Mouse (Mus musculus): Measurements from ENCODE around the gene Il21r. TPM values are rescaled to one million over a fixed set of nuclear protein-coding genes. Genes with fewer than 3 reads are reported as not detected.

Il21r gene
- polyA plus RNA-seq (2015; fragmentation: Nextera tagmentation; extraction: Ambion mirVana), result 0.34 and 0.35 TPM in 2 replicates

DNA sequence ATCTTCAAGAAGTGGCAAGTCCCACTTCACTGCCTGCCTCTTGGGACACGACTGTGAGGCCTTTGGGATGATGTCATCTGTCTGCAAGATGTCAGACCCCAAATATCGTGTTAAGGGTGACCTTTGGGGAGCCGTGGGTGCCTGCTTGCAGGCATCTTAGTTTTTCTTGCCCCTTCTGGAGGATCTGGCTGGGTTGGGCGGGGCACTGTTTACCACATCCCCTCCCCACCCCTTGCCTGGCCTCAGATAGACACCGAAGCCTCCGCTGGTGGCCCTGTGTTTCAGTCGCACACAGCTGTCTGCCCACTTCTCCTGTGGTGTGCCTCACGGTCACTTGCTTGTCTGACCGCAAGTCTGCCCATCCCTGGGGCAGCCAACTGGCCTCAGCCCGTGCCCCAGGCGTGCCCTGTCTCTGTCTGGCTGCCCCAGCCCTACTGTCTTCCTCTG is at the start of gene Il21r:
TSS of gene Il21r (plus strand) at position 245 of the 447 bp plus-strand sequence.
- H3K4me3 ChIP-seq (ENCODE audit: low read length), result no peak within 1 kb of the TSS
- no peaks in the 10 kb centered on the region for H3K27me3 ChIP-seq (ENCODE audit: insufficient read depth, low read length)
- no peak within 1 kb of the TSS for H3K4me2 ChIP-seq (replicated peaks; ENCODE audit: low read depth, low read length)
- no peak within 1 kb of the TSS for H3K27ac ChIP-seq (ENCODE audit: low read length)
- no peaks in the 10 kb centered on the region for H3K9me3 ChIP-seq (ENCODE audit: low read length)
- H3K4me1 ChIP-seq (ENCODE audit: insufficient read depth, low read length), result peaks cover 8% of the 10 kb centered on the region
- ATAC-seq (ENCODE audit: low FRiP score, low TSS enrichment), result no peak
- WGBS, result 70% methylated on average over 11 of the region's 11 CpGs
- H3K36me3 ChIP-seq (ENCODE audit: insufficient read depth, low read length), result no peaks in the 10 kb centered on the region
- H3K9ac ChIP-seq (replicated peaks; ENCODE audit: low read length), result no peak within 1 kb of the TSS

DNA sequence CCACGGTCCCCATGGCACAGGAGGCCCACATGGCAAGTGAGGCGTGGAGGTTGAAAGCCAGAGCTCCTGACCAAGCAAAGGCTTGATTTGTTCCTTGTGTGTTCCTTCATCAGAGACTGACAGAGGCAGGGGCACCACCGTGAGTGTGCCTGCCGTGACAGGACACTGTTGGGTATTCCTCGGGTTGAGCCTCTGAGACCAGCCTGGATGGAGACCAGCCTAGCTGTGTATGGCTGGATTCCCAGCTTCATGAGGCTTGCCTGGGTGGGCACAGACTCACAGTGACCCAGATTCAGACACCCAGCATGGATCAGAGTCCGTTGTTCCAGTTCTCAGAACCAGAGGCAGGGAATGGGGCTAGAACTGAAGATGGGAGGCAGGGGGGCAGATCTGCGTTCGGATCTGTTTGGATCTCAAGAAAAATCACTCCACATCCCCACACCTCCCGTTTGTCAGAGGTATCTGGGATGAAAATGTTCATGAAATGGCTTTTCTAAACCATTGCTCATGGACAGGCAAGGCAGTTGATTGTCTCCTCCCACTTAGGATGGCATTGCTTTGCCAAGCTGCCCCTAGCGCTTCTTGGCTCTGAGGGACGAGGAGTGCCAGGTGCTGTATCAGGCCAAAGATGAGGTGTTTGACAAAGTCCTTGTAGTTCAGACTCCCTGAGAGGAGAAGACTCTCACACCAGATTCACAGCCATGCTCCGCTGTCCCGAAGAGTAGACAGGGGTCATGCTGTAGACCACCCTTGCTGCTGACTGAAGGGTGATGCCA is 49.4 kb upstream of the Il21r start:
- Histone ChIP-seq H3K9me3 (ENCODE audit: low read length) (no peaks in the 10 kb centered on the region), H3K4me1 (ENCODE audit: insufficient read depth, low read length) (peaks cover 17% of the 10 kb centered on the region), H3K36me3 (ENCODE audit: insufficient read depth, low read length) (no peaks in the 10 kb centered on the region), H3K27me3 (ENCODE audit: insufficient read depth, low read length) (no peaks in the 10 kb centered on the region; the same call in 1 of the 2 replicates), H3K27ac (ENCODE audit: low read length) (no peak overlapping the region), H3K9ac (replicated peaks; ENCODE audit: low read length) (no peak overlapping the region), H3K4me2 (replicated peaks; ENCODE audit: low read depth, low read length) (0 out of 2 replicates have a peak overlapping the region, but pooled peaks have one; percentile 6), H3K4me3 (ENCODE audit: low read length) (no peak overlapping the region)
- ATAC-seq (ENCODE audit: low FRiP score, low TSS enrichment), result no peak
- 85% methylated on average over 13 of the region's 13 CpGs for WGBS

DNA sequence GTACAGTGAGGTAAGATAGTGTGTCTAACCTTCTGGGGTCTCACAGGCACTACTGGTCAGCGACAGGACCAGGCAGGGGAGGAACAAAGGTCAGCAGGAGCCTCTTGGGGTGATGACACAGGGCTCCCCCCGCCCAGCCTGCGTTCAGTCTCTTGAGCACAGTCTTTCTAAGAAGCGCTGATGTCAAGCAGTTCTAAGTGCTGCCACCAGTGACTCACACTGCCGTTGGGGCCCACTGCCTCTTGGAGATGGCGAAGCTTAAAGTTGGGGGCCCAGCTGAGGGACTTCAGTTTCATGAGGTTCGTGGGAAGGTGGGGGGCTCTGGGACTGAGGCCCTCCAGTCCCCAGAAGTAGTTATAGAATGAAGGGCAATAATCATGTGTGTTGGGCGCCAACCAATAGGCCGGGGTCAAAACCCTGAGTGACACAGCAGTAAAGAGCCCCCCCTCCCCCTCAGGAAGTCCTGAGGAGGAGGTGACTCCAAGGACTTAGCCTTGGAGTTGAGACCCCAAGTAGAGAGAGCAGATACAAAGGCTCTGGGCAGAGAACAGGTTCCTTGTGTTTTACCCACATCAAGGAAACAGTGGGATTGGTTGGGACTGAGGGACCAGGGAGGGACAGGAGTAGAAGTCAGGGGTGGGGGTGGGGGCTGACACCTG is 48.6 kb upstream of the Il21r start:
- Histone ChIP-seq H3K9me3 (ENCODE audit: low read length) (no peaks in the 10 kb centered on the region), H3K27ac (ENCODE audit: low read length) (no peak overlapping the region), H3K36me3 (ENCODE audit: insufficient read depth, low read length) (no peaks in the 10 kb centered on the region), H3K9ac (replicated peaks; ENCODE audit: low read length) (no peak overlapping the region), H3K4me3 (ENCODE audit: low read length) (no peak overlapping the region), H3K4me1 (ENCODE audit: insufficient read depth, low read length) (peaks cover 25% of the 10 kb centered on the region), H3K4me2 (replicated peaks; ENCODE audit: low read depth, low read length) (0 out of 2 replicates have a peak overlapping the region, but pooled peaks have one; percentile 6), H3K27me3 (ENCODE audit: insufficient read depth, low read length) (no peaks in the 10 kb centered on the region; the same call in 1 of the 2 replicates)
- ATAC-seq (ENCODE audit: low FRiP score, low TSS enrichment), result no peak
- WGBS, result 91% methylated on average over 9 of the region's 9 CpGs

DNA sequence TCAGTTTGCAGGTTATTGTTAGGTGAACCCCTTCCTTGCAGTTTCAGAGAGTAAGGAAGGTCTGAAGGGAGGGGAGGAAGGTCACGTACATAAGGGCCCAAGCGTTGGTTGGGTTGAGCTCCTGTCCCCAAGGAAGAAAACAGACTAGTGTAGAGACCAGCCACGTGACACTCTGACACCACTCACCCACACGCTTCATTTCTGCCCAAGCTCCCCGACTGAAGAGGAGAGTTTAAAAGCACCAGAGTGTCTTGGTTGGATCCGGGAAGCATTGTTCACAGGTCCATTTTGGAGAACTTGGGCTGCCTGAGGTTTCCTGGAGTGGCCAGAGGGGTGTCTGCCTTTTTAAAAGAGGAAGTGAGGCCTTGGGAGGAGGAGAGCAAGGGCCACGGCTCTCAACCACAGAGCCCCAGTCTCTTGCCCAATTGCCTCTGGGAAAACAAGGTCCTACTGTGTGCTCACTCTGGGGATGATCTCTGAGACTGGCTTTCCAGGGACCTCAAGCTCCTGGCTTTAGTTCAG is 47.8 kb upstream of the Il21r start:
- Histone ChIP-seq H3K27me3 (ENCODE audit: insufficient read depth, low read length) (no peaks in the 10 kb centered on the region; the same call in 1 of the 2 replicates), H3K4me2 (replicated peaks; ENCODE audit: low read depth, low read length) (no peak overlapping the region), H3K9ac (replicated peaks; ENCODE audit: low read length) (no peak overlapping the region), H3K27ac (ENCODE audit: low read length) (no peak overlapping the region), H3K4me3 (ENCODE audit: low read length) (no peak overlapping the region), H3K4me1 (ENCODE audit: insufficient read depth, low read length) (peaks cover 27% of the 10 kb centered on the region), H3K9me3 (ENCODE audit: low read length) (no peaks in the 10 kb centered on the region), H3K36me3 (ENCODE audit: insufficient read depth, low read length) (no peaks in the 10 kb centered on the region)
- 78% methylated on average over 7 of the region's 7 CpGs for WGBS
- no peak for ATAC-seq (ENCODE audit: low FRiP score, low TSS enrichment)

DNA sequence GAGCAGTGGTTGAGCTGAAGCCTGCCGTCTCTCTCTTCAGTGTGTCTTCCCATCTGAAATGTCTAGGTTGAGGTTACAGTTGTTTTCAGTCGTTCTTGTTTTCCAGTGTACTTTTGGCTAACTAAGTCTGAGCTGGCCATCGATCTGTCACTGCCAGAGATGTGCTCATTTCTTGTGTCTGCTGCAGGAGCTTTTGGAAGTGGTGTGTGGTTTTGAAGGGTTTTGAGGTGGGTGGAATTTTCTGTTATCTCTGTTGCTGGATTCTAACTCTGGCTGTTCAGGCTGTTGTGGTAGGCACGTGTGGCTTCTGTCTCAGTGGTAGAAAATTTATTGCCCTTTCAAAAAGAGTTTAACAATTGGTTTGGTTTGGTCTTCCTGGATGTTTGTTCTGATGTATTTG is 47.1 kb upstream of the Il21r start:
- Histone ChIP-seq H3K4me3 (ENCODE audit: low read length) (no peak overlapping the region), H3K9ac (replicated peaks; ENCODE audit: low read length) (no peak overlapping the region), H3K27me3 (ENCODE audit: insufficient read depth, low read length) (no peaks in the 10 kb centered on the region), H3K4me1 (ENCODE audit: insufficient read depth, low read length) (peaks cover 34% of the 10 kb centered on the region), H3K27ac (ENCODE audit: low read length) (no peak overlapping the region), H3K4me2 (replicated peaks; ENCODE audit: low read depth, low read length) (no peak overlapping the region), H3K9me3 (ENCODE audit: low read length) (no peaks in the 10 kb centered on the region), H3K36me3 (ENCODE audit: insufficient read depth, low read length) (no peaks in the 10 kb centered on the region)
- WGBS, result 62% methylated on average over 4 of the region's 4 CpGs
- ATAC-seq (ENCODE audit: low FRiP score, low TSS enrichment), result no peak

DNA sequence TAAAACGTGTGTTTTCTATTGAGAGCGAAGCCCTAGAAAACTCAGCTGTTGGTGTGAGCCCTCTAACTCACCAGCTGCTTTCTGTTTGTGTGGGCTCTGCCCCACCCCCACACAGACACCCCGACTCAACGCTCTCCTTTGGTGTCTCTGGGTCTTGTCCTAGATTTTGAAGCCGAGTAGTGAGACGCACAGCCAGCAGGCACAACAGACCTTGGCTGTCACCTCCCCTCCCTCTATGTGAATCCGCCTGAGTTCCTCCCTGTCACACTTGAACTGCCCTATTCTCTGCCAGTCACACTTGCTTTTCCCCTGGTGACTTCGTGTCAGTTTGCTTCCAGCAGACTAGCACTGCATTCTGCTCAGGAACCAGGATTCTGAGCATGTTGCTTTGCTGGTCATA is 46.4 kb upstream of the Il21r start:
- Histone ChIP-seq H3K4me1 (ENCODE audit: insufficient read depth, low read length) (peaks cover 35% of the 10 kb centered on the region), H3K9me3 (ENCODE audit: low read length) (no peaks in the 10 kb centered on the region), H3K4me2 (replicated peaks; ENCODE audit: low read depth, low read length) (no peak overlapping the region), H3K4me3 (ENCODE audit: low read length) (no peak overlapping the region), H3K27me3 (ENCODE audit: insufficient read depth, low read length) (no peaks in the 10 kb centered on the region), H3K36me3 (ENCODE audit: insufficient read depth, low read length) (no peaks in the 10 kb centered on the region), H3K27ac (ENCODE audit: low read length) (no peak overlapping the region), H3K9ac (replicated peaks; ENCODE audit: low read length) (no peak overlapping the region)
- WGBS, result 53% methylated on average over 8 of the region's 8 CpGs
- no peak for ATAC-seq (ENCODE audit: low FRiP score, low TSS enrichment)

DNA sequence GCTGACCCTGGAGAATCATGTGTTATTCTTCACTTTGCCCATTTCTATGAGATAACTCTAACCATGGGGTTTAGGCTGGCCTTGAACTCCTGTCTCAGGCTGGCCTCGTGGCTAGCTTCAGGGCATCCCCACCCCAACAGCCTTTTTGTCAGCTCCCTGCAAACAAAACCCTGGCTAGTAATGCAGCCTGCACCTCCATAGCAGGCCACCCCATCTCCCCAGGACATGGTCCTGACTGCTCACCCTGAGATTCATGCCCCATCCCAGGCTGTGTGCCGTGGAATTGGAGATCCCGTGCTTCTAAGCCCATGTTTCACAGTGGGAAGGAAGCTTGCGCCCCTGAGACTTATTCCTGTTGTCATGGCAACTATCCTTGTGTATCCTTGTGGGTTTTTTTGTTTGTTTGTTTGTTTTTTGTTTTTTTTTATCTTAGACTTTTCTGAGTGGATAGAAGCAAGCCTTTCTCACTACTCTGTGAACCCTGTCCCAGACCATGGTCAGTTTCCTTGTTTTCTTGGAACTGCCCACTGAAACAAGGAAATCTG is 44.8 kb upstream of the Il21r start:
- H3K9ac ChIP-seq (replicated peaks; ENCODE audit: low read length), result no peak overlapping the region
- peaks cover 29% of the 10 kb centered on the region for H3K4me1 ChIP-seq (ENCODE audit: insufficient read depth, low read length)
- no peak overlapping the region for H3K4me2 ChIP-seq (replicated peaks; ENCODE audit: low read depth, low read length)
- H3K27me3 ChIP-seq (ENCODE audit: insufficient read depth, low read length), result no peaks in the 10 kb centered on the region
- H3K36me3 ChIP-seq (ENCODE audit: insufficient read depth, low read length), result no peaks in the 10 kb centered on the region
- H3K27ac ChIP-seq (ENCODE audit: low read length), result no peak overlapping the region
- ATAC-seq (ENCODE audit: low FRiP score, low TSS enrichment), result no peak
- no peaks in the 10 kb centered on the region for H3K9me3 ChIP-seq (ENCODE audit: low read length)
- WGBS, result 74% methylated on average over 4 of the region's 4 CpGs
- H3K4me3 ChIP-seq (ENCODE audit: low read length), result no peak overlapping the region

DNA sequence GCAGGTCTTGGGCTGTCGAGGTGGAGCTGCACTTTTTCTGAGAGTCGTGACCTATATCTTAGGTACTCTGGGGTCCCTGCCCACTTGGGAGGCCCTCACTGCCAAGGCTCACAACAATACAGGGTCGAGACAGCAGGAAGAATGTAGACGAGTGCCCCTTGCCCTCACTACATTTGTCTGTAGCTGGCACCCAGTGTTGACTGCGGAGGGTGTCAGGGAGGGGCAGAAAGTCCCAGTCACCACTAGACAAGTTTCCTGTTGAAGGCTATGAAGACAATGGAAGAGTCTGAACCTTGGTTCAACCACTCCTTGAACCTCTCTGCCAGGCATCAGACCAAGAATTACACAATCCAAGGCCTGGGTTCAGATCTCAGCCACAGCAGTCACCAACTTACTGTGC is 44.2 kb upstream of the Il21r start:
- 55% methylated on average over 5 of the region's 5 CpGs for WGBS
- H3K4me1 ChIP-seq (ENCODE audit: insufficient read depth, low read length), result peaks cover 29% of the 10 kb centered on the region
- no peaks in the 10 kb centered on the region for H3K36me3 ChIP-seq (ENCODE audit: insufficient read depth, low read length)
- no peak overlapping the region for H3K4me2 ChIP-seq (replicated peaks; ENCODE audit: low read depth, low read length)
- H3K4me3 ChIP-seq (ENCODE audit: low read length), result no peak overlapping the region
- no peaks in the 10 kb centered on the region for H3K27me3 ChIP-seq (ENCODE audit: insufficient read depth, low read length)
- H3K9ac ChIP-seq (replicated peaks; ENCODE audit: low read length), result no peak overlapping the region
- ATAC-seq (ENCODE audit: low FRiP score, low TSS enrichment), result no peak
- no peak overlapping the region for H3K27ac ChIP-seq (ENCODE audit: low read length)
- H3K9me3 ChIP-seq (ENCODE audit: low read length), result no peaks in the 10 kb centered on the region

DNA sequence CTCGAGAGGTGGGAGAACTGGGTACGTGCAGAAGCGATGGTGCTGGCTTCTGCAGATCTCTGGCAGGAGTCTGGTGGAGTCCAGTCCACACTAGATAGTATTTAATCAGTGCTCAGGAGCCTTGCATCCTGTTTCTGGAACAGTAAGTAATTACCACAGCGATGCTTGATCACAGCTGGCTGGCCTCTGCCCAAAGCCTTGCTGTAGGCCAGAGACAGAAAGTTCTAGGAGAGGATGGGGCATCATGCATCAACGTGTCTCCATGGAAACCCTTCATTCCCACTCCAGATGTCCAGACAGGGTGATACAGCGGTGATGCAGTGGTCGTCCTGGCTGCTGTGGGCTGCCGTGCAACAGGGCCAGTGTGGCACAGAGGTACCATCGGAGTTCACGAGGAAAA is 43.7 kb upstream of the Il21r start:
- Histone ChIP-seq H3K9ac (replicated peaks; ENCODE audit: low read length) (no peak overlapping the region), H3K36me3 (ENCODE audit: insufficient read depth, low read length) (no peaks in the 10 kb centered on the region), H3K4me3 (ENCODE audit: low read length) (no peak overlapping the region), H3K4me1 (ENCODE audit: insufficient read depth, low read length) (peaks cover 29% of the 10 kb centered on the region), H3K27ac (ENCODE audit: low read length) (no peak overlapping the region), H3K4me2 (replicated peaks; ENCODE audit: low read depth, low read length) (no peak overlapping the region), H3K9me3 (ENCODE audit: low read length) (no peaks in the 10 kb centered on the region), H3K27me3 (ENCODE audit: insufficient read depth, low read length) (no peaks in the 10 kb centered on the region)
- 82% methylated on average over 10 of the region's 10 CpGs for WGBS
- no peak for ATAC-seq (ENCODE audit: low FRiP score, low TSS enrichment)
